Mouse (Mus musculus): Measurements from ENCODE around the gene Olfr1394. TPM values are rescaled to one million over a fixed set of nuclear protein-coding genes. Genes with fewer than 3 reads are reported as not detected.
"Not testable (repeated sequence)": the region's sequence is repeated elsewhere in the genome, so short reads cannot be mapped to it uniquely, and the experiment has no call there.

The Olfr1394 gene
- total RNA-seq, 2 experiments from 2014 or later, result not detected

GRCm38 (mm10) chr11:49186955-49187488 is 32.8 kb downstream of the Olfr1394 start, which contains the start of gene Btnl9:
Gene Btnl9, minus strand, starts transcription at chr11:49187159.
- intact Hi-C loops (cut with DNase I), result loop anchor here (5.0 to 10.0 kb wide), 2 partner anchors 65 to 312 kb away; partner anchors contain the start of gene Irgm1
- DNase-seq (ENCODE audit: low spot score in 2 of 2), result no peak

GRCm38 (mm10) chr11:49187701-49188100 is 33.5 kb downstream of the Olfr1394 start:
- no peak for DNase-seq (ENCODE audit: low spot score in 2 of 2)
- intact Hi-C loops (cut with DNase I), result loop anchor here (5.0 to 10.0 kb wide), 2 partner anchors 65 to 313 kb away; partner anchors contain the start of gene Irgm1

GRCm38 (mm10) chr11:49189737-49190136 is 35.6 kb downstream of the Olfr1394 start:
- peak; percentile 27 to 52 for DNase-seq (ENCODE audit: low spot score in 2 of 2)
- intact Hi-C loops (cut with DNase I), result loop anchor here (1.0 to 10.0 kb wide), 4 partner anchors 63 to 345 kb away; partner anchors contain the start of gene Irgm1

GRCm38 (mm10) chr11:49191083-49191482 is 36.9 kb downstream of the Olfr1394 start:
- DNase-seq (ENCODE audit: low spot score in 2 of 2), result no peak
- intact Hi-C loops (cut with DNase I), result loop anchor here (10.0 kb wide), 1 partner anchor 344 kb away; no protein-coding TSS in a partner anchor

- DNase-seq (ENCODE audit: low spot score in 2 of 2), result not testable (repeated sequence)
- intact Hi-C loops (cut with DNase I), result loop anchor here (10.0 kb wide), 1 partner anchor 340 kb away; no protein-coding TSS in a partner anchor
These were observed 40.6 kb downstream of the Olfr1394 start for GRCm38 (mm10) chr11:49194771-49195170.

- DNase-seq (ENCODE audit: low spot score in 2 of 2), result no peak
- intact Hi-C loops (cut with DNase I), result loop anchor here (10.0 kb wide), 1 partner anchor 339 kb away; no protein-coding TSS in a partner anchor
These were observed 41.7 kb downstream of the Olfr1394 start for GRCm38 (mm10) chr11:49195819-49196322.

- no peak for DNase-seq (ENCODE audit: low spot score in 2 of 2)
- intact Hi-C loops (cut with DNase I), result loop anchor here (5.0 kb wide), 1 partner anchor 383 kb away; the partner anchor contains the start of gene Trim41
These were observed 46.5 kb downstream of the Olfr1394 start for GRCm38 (mm10) chr11:49200666-49201065.

- DNase-seq (ENCODE audit: low spot score in 2 of 2), result no peak
- intact Hi-C loops (cut with DNase I), result loop anchor here (5.0 kb wide), 1 partner anchor 384 kb away; the partner anchor contains the start of gene Trim41
These were observed 47.0 kb downstream of the Olfr1394 start for GRCm38 (mm10) chr11:49201142-49201541.

GRCm38 (mm10) chr11:49202071-49202470 is 47.9 kb downstream of the Olfr1394 start:
- DNase-seq (ENCODE audit: low spot score in 2 of 2), result no peak
- intact Hi-C loops (cut with DNase I), result loop anchor here (2.0 to 5.0 kb wide), 2 partner anchors 49 to 385 kb away; partner anchors contain the start of gene Trim41

- peak in 1 of 2 experiments; percentile 25 for DNase-seq (ENCODE audit: low spot score in 2 of 2)
- intact Hi-C loops (cut with DNase I), result loop anchor here (2.0 to 5.0 kb wide), 2 partner anchors 48 to 385 kb away; partner anchors contain the start of gene Trim41
These were observed 48.4 kb downstream of the Olfr1394 start for GRCm38 (mm10) chr11:49202523-49203061.

GRCm38 (mm10) chr11:49203129-49203768 is 49.1 kb downstream of the Olfr1394 start, which contains the start of gene Zfp62:
Gene Zfp62, plus strand, starts transcription at chr11:49203292.
- intact Hi-C loops (cut with DNase I), result loop anchor here (2.0 to 5.0 kb wide), 2 partner anchors 48 to 386 kb away; partner anchors contain the start of gene Trim41
- peak; percentile 94 to 96 for DNase-seq (ENCODE audit: low spot score in 2 of 2)

- DNase-seq (ENCODE audit: low spot score in 2 of 2), result no peak
- intact Hi-C loops (cut with DNase I), result loop anchor here (1.0 to 5.0 kb wide), 3 partner anchors 39 to 387 kb away; partner anchors contain the start of gene Trim41
These were observed 49.8 kb downstream of the Olfr1394 start for GRCm38 (mm10) chr11:49203771-49204497.

GRCm38 (mm10) chr11:49205080-49205590 is 51.0 kb downstream of the Olfr1394 start:
- intact Hi-C loops (cut with DNase I), result no loop called here
- no peak for DNase-seq (ENCODE audit: low spot score in 2 of 2)

GRCm38 (mm10) chr11:49207495-49207894 is 53.3 kb downstream of the Olfr1394 start:
- intact Hi-C loops (cut with DNase I), result no loop called here
- no peak for DNase-seq (ENCODE audit: low spot score in 2 of 2)

Other genes starting within 250 kb of the Olfr1394 start
- gene Psme2b, start 208.2 kb upstream of the Olfr1394 start, total RNA-seq (2021), result 1 to 10 TPM in 1 of 2 experiments, under 1 TPM in 1; 0.99 to 1.5 TPM
- not detected for gene Olfr56, start 175.5 kb upstream of the Olfr1394 start, total RNA-seq (2021)
- gene 9930111J21Rik1, start 175.0 kb upstream of the Olfr1394 start, total RNA-seq (2021), result under 1 TPM; 0.81 to 0.95 TPM
- gene Gm12185, start 162.2 kb upstream of the Olfr1394 start, total RNA-seq (2021), result under 1 TPM; 0.15 to 0.20 TPM
- gene Tgtp1, start 160.2 kb upstream of the Olfr1394 start, total RNA-seq (2021), result under 1 TPM; 0.39 to 0.43 TPM
- gene 9930111J21Rik2, start 103.1 kb upstream of the Olfr1394 start, total RNA-seq (2021), result 1 to 10 TPM; 1.1 to 1.2 TPM
- under 1 TPM in 1 of 2 experiments, not detected in 1; 0.18 TPM for gene Tgtp2, start 90.2 kb upstream of the Olfr1394 start, total RNA-seq (2021)
- under 1 TPM in 1 of 2 experiments, not detected in 1; 0.74 TPM for gene Ifi47, start 77.8 kb upstream of the Olfr1394 start, total RNA-seq (2021)
- gene Olfr1396, start 39.5 kb upstream of the Olfr1394 start, total RNA-seq (2021), result not detected
- not detected for gene Olfr1395, start 12.1 kb upstream of the Olfr1394 start, total RNA-seq (2021)
- gene Btnl9, start 32.8 kb downstream of the Olfr1394 start, total RNA-seq (2021), result not detected
- gene Zfp62, start 48.9 kb downstream of the Olfr1394 start, total RNA-seq (2021), result 10 to 100 TPM; 45.8 to 55.7 TPM
- gene Mgat1, start 89.8 kb downstream of the Olfr1394 start, total RNA-seq (2021), result 10 to 100 TPM; 66.0 to 78.6 TPM
- gene Olfr1393, start 123.9 kb downstream of the Olfr1394 start, total RNA-seq (2021), result under 1 TPM; 0.25 to 0.29 TPM
- not detected for gene Olfr1392, start 130.9 kb downstream of the Olfr1394 start, total RNA-seq (2021)
- not detected for gene Olfr10, start 150.4 kb downstream of the Olfr1394 start, total RNA-seq (2021)
- not detected for gene Olfr1391, start 168.4 kb downstream of the Olfr1394 start, total RNA-seq (2021)
- not detected for gene Olfr1390, start 180.8 kb downstream of the Olfr1394 start, total RNA-seq (2021)